Comparison of ENCODE assay signal across 9 mouse cellular contexts in the genomic region with DNA sequence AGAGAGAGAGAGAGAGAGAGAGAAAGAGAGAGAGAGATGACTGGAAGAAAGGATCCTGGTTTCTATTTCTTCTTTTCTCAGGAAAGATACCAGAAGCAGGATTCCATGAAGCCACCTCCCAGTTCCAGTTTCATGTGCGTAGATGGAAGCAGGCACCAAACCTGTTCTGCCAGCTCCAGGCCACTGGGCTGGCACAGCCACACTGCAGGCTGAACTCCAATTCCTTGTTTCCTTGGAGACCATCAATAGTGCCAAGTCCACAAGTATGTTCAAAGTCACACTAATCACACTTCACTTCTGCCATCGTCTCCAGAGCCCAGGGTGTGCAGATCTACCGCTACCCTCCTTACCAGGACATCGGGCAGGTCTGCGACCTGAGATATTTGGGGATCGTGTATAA. TPM values are rescaled to one million over a fixed set of nuclear protein-coding genes. Genes with fewer than 3 reads are reported as not detected.
DNase-seq lines count a peak whose midpoint lies in the region; ATAC-seq lines count a peak whose summit lies in the region.
"Had no signal": no experiment of that assay in that cellular context is flagged by ENCODE, and none has a peak within 500 bp of the region (broad histone marks: within the 10 kb centered on the region; RNA-seq: fewer than 3 reads in every experiment).

No protein-coding gene starts in this region.

- H3K4me3 ChIP-seq in hindbrain, embryonic 16.5 days (ENCODE audit: low read length), result no peak overlapping the region
- H3K4me3 ChIP-seq in neural tube, embryonic 15.5 days (replicated peaks), result no peak overlapping the region
- H3K4me3 ChIP-seq: heart, embryonic 15.5 days had no signal

- no peaks in the 10 kb centered on the region for H3K9me3 ChIP-seq in hindbrain, embryonic 16.5 days (ENCODE audit: control insufficient read depth, low read length)
- no peaks in the 10 kb centered on the region for H3K9me3 ChIP-seq in neural tube, embryonic 15.5 days (replicated peaks)
- H3K9me3 ChIP-seq: heart, embryonic 15.5 days had no signal

- H3K9ac ChIP-seq in hindbrain, embryonic 16.5 days (ENCODE audit: low read depth, low read length), result no peak overlapping the region
- no peak overlapping the region for H3K9ac ChIP-seq in neural tube, embryonic 15.5 days (replicated peaks)
- H3K9ac ChIP-seq: heart, embryonic 15.5 days had no signal

- no peak overlapping the region; the same call in 1 of the 2 replicates for H3K27ac ChIP-seq in hindbrain, embryonic 16.5 days (ENCODE audit: low read depth, low read length)
- no peak overlapping the region for H3K27ac ChIP-seq in neural tube, embryonic 15.5 days (replicated peaks)
- H3K27ac ChIP-seq: heart, embryonic 15.5 days had no signal

- no peaks in the 10 kb centered on the region; the same call in 1 of the 2 replicates for H3K4me1 ChIP-seq in hindbrain, embryonic 16.5 days (ENCODE audit: control insufficient read depth, insufficient read depth, low read depth, low read length)
- peaks cover 9% of the 10 kb centered on the region for H3K4me1 ChIP-seq in neural tube, embryonic 15.5 days
- H3K4me1 ChIP-seq: heart, embryonic 15.5 days had no signal

- peak; percentile 48 to 51 for DNase-seq in layer of hippocampus, postnatal 10 days (ENCODE audit: low spot score in 2 of 2)
- no peak for DNase-seq in layer of hippocampus, adult 9-10 months (ENCODE audit: low spot score)
- DNase-seq in kidney, postnatal 10 days, result peak; percentile 56
- DNase-seq in spleen, postnatal 4 days (ENCODE audit: low spot score in 2 of 2), result no peak
- no peak for DNase-seq in spleen, adult 12 weeks (ENCODE audit: low spot score)
- DNase-seq: liver had no signal

- peak; percentile 79 for ATAC-seq in hindbrain, embryonic 16.5 days
- peak; percentile 69 for ATAC-seq in neural tube, embryonic 15.5 days (ENCODE audit: low FRiP score)

- no peaks in the 10 kb centered on the region for H3K27me3 ChIP-seq in hindbrain, embryonic 16.5 days (replicated peaks; ENCODE audit: control insufficient read depth, insufficient read depth, low read length)
- H3K27me3 ChIP-seq in neural tube, embryonic 15.5 days (replicated peaks), result no peaks in the 10 kb centered on the region
- H3K27me3 ChIP-seq: heart, embryonic 15.5 days had no signal

- H3K4me2 ChIP-seq in hindbrain, embryonic 16.5 days (ENCODE audit: low read length), result no peak overlapping the region
- H3K4me2 ChIP-seq in neural tube, embryonic 15.5 days, result no peak overlapping the region
- H3K4me2 ChIP-seq: heart, embryonic 15.5 days had no signal

- 61% methylated on average over 6 of the region's 6 CpGs for WGBS in hindbrain, embryonic 16.5 days
- 65% methylated on average over 6 of the region's 6 CpGs for WGBS in neural tube, embryonic 15.5 days

- no peaks in the 10 kb centered on the region for H3K36me3 ChIP-seq in hindbrain, embryonic 16.5 days (ENCODE audit: control insufficient read depth, insufficient read depth, low read length)
- H3K36me3 ChIP-seq in neural tube, embryonic 15.5 days, result no peaks in the 10 kb centered on the region
- H3K36me3 ChIP-seq: heart, embryonic 15.5 days had no signal

RNA-seq across cellular contexts. Expression of gene Lifr, which starts 15.2 kb away (rescaled TPM):
- 10 to 100 TPM; 44.0 to 45.5 TPM for total RNA-seq in layer of hippocampus, postnatal 10 days (2021)
- polyA plus RNA-seq in hindbrain, embryonic 16.5 days (2015; fragmentation: Nextera tagmentation; extraction: Ambion mirVana), result 16.8 and 18.2 TPM in 2 replicates
- polyA plus RNA-seq in neural tube, embryonic 15.5 days (2015; fragmentation: Nextera tagmentation; extraction: Ambion mirVana), result 18.8 and 22.1 TPM in 2 replicates

Comparison
In these comparisons a context has a peak if more than half of its experiments do, and no peak if none do; other contexts are left out.
1. DNase-seq: peak in layer of hippocampus, postnatal 10 days (2 of 2) and kidney, postnatal 10 days (single experiment); none in layer of hippocampus, adult 9-10 months (single experiment), spleen, postnatal 4 days (0 of 2) and spleen, adult 12 weeks (single experiment).